Mouse (Mus musculus) erythroblast, embryonic 14.5 days (primary cell): Measurements from ENCODE around the gene Pink1.

Source experiments
- GATA1 ChIP-seq: IDR thresholded peaks from 2 replicates; pipeline ENCODE4 v1.6.1; 2012; ENCODE audit warnings: low read length, inconsistent platforms, mixed read lengths
- TAL1 ChIP-seq: IDR thresholded peaks from 3 replicates; pipeline ENCODE4 v1.6.1; 2012; ENCODE audit warnings: low read length, inconsistent platforms, mixed read lengths

DNA sequence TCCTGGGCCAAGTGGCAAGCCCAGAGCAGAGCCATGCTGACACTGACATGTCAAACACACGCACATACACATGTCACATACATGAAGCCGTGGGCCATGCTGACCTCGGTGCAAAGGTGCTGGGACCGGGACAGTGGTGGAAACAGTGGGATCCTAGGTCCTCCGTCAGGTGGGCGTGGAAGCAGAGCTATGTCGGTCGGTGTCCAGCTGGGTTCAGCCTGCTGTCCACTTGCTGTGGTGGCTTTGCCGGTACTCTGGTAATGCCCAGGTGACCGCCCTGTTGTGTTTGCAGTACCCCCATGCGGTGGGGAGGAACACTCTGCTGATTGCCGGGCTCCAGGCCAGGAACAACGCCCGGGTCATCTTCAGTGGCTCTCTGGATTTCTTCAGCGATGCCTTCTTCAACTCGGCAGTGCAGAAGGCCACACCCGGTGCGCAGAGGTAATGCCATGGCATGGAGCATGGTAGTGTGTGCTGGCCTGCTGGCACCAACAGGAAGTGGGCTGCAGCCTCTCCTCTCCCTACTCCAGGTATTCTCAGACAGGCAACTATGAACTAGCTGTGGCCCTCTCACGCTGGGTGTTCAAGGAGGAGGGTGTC is 15.7 kb downstream of the Pink1 start:
- no peak for TF ChIP-seq GATA1
- TF ChIP-seq TAL1 = no peak
